Mouse (Mus musculus) cerebellum, postnatal 14 days (tissue): ENCODE measurements around the gene Ythdf2.

Source experiments
- DNase-seq, 2 experiments: peaks; one replicate each; pipeline ENCODE4 v3.0.0; 2021; ENCODE audit warnings: mixed read lengths in 2 of 2

Gene Ythdf2

DNA sequence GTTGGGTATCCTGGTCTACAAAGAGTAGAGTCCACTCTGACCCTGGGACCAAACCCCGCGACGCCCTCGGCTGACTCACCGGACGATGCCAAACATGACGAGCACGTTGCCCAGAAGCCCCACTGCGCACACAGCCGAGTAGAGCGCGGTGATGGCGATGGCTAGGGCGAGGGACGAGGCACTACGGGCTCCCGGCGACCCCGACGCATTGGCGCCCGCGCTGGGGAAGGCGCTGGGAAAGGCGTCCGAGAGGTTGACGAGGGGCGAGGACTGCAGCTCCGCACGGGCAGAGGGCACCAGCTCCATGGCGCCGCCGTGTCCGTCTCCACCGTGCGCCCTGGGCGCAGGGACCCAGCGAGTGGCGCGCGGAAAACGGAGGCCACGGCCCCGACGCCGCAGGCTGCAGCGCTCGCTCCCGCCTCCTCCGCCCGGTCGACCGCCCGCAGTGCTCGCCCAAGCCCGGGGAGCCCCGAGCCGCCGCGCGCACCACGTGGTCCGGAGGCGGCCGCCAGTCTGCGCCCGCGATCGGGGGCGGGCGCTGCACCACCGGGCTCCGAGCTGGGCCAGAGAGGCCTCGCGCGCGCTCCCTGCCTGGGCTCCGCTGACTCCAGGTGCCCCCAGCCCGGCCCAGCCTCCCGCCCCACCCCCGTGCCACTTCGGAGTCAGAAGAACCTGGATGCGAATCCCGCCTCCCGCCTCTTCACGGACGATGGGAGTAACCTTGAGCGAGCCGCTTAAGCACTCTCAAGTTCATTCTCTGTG is 67.8 kb downstream of the Ythdf2 start, which contains the start of gene Oprd1:
Oprd1 (minus strand) TSS at position 407 of the 762 bp plus-strand sequence.
- no peak for DNase-seq

- no peak for DNase-seq
Measured at GRCm38 (mm10) chr4:132138640-132139039, 73.5 kb downstream of the Ythdf2 start.

- DNase-seq, result no peak
Measured at GRCm38 (mm10) chr4:132137013-132137412, 75.1 kb downstream of the Ythdf2 start.
